Mouse (Mus musculus) kidney, adult 2 months (tissue): ENCODE data around the gene Ten1. TPM values are rescaled to one million over a fixed set of nuclear protein-coding genes. Genes with fewer than 3 reads are reported as not detected.

Experiments used
- DNase-seq: peaks from one replicate; pipeline ENCODE4 v3.0.0; 2021
- H3K27ac ChIP-seq: fragments of 200-500 bp; 2 replicates; pipeline ENCODE4 v1.5.1; 2012; ENCODE audit warnings: low read depth, low read length, control low read depth, inconsistent platforms; ENCODE audit not compliant: insufficient read depth
- H3K27me3 ChIP-seq: fragments of 200-500 bp; replicated peaks from 2 replicates; pipeline ENCODE4 v1.6.1; 2012; ENCODE audit warnings: mild to moderate bottlenecking, moderate library complexity, low read length, inconsistent platforms; ENCODE audit not compliant: control insufficient read depth, insufficient read depth
- H3K36me3 ChIP-seq: fragments of 200-500 bp; 2 replicates; pipeline ENCODE4 v1.6.1; 2012; ENCODE audit warnings: mild to moderate bottlenecking, moderate library complexity, low read length, inconsistent platforms; ENCODE audit not compliant: control insufficient read depth, insufficient read depth
- H3K4me1 ChIP-seq: fragments of 200-500 bp; 2 replicates; pipeline ENCODE4 v1.6.1; 2011; ENCODE audit warnings: low read length; ENCODE audit not compliant: control insufficient read depth, insufficient read depth
- H3K4me3 ChIP-seq: fragments of 200-500 bp; 2 replicates; pipeline ENCODE4 v1.5.1; 2011; ENCODE audit warnings: mild to moderate bottlenecking, low read depth, low read length, control low read depth; ENCODE audit not compliant: insufficient read depth
- CTCF ChIP-seq: fragments of 200-500 bp; conservative IDR thresholded peaks from 2 replicates; pipeline ENCODE4 v1.5.1; 2011; ENCODE audit warnings: low read depth, mild to moderate bottlenecking, control low read depth, low read length, moderate library complexity, mixed read lengths; ENCODE audit not compliant: insufficient read depth, insufficient read length
- POLR2A ChIP-seq: fragments of 200-500 bp; IDR thresholded peaks from one replicate; pipeline ENCODE4 v1.6.1; 2011; ENCODE audit warnings: low read depth, low read length, control low read depth
- WGBS: fragments of 180-500 bp; shearing (Covaris S2); methylation state at CpG from one replicate; pipeline ENCODE4 v1.1.7; 2018; 5-methylcytosine and 5-hydroxymethylcytosine counted together
- polyA plus RNA-seq: library from polyadenylated mRNA; depleted of rRNA; stranded (reverse); fragments of >200 nt; gene quantifications from 2 replicates; pipeline ENCODE4 v1.2.3, GENCODE M21; 2012; rRNA removed

Gene Ten1
- polyA plus RNA-seq, result 20.1 and 21.0 TPM in 2 replicates

DNA sequence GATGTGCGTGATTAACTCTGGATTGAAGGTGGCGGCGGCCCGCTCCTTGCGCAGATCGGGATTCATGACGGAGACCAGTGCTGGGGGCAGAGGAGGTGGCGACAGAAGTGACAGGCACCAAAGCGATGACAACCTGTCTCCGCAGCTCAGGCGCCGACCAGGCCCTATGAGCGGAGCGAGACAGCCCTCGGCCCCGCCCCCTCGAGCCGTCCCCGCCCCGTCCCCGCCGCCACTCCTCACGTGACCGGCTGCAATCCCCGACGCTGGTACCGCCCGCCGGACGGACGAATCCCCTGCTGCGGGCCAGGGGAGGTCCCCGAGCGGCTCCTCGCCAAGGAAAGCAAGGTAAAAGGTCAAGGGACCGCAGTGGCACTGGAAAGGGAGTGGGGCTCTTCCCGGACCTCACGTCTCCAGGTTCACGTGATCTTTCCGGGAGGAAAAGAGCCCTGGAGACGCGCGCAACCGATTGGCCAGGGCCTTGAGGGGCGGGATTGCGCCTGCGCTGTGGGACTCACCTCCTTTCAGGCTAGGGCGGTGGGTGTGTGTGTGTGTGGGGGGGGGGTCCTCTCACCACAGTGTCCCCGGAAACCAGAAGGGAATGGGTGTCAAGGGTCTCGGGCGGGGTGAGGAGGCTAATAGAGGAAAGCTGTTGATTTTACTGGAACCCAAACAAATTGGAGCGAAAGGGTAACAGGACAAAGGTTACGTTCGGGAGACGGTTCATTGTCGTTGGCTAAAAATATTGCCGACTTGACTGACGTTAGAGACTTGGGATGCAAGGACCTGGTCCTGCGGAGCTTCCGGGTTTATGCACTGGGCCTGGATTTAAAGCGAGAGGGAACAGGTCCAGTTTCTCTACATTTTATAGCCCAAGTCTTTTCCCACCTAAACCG is at the start of gene Ten1, which contains the start of gene Acox1:
Ten1 (plus strand) TSS at position 217 of the 893 bp plus-strand sequence.
Acox1 (minus strand) TSS at position 407 of the 893 bp plus-strand sequence.
- WGBS, result under 1% methylated on average over 62 of the region's 62 CpGs
- Histone ChIP-seq H3K36me3 (no peaks in the 10 kb centered on the region; the same call in 1 of the 2 replicates), H3K27ac (peak within 1 kb of the TSS; percentile 94), H3K4me1 (peaks cover 11% of the 10 kb centered on the region; the same call in 1 of the 2 replicates), H3K4me3 (peak within 1 kb of the TSS; percentile 76), H3K27me3 (no peaks in the 10 kb centered on the region)
- peak; percentile 99 for DNase-seq
- peak; percentile 98 for TF ChIP-seq POLR2A
- TF ChIP-seq CTCF, result no peak

DNA sequence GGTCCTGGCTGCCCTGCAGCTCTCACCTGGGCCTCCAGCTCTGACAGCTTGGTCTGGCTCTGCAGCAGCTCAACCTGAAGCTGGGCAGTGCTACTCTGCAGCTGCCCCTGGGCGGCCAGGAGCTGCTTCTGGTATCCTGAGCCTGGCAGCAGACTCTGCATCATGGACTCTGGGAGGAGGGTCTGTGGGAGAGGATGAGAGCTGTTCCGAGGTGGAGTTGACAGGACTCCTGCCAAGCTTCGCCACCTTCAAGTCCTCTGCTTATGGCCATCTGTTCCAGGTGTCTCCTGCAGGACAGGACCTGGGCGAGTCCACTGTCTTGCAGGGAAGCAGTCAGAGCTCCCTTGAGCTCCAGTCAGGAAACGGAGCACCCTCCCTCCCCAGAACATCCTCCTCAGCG is 49.3 kb upstream of the Ten1 start:
- no peaks in the 10 kb centered on the region; the same call in 1 of the 2 replicates for H3K36me3 ChIP-seq
- H3K4me1 ChIP-seq, result peaks cover 11% of the 10 kb centered on the region
- H3K27me3 ChIP-seq, result no peaks in the 10 kb centered on the region
- no peak overlapping the region for H3K27ac ChIP-seq
- DNase-seq, result no peak
- WGBS, result 91% methylated on average over 6 of the region's 6 CpGs
- no peak for TF ChIP-seq CTCF
- TF ChIP-seq POLR2A, result no peak
- H3K4me3 ChIP-seq, result no peak overlapping the region

DNA sequence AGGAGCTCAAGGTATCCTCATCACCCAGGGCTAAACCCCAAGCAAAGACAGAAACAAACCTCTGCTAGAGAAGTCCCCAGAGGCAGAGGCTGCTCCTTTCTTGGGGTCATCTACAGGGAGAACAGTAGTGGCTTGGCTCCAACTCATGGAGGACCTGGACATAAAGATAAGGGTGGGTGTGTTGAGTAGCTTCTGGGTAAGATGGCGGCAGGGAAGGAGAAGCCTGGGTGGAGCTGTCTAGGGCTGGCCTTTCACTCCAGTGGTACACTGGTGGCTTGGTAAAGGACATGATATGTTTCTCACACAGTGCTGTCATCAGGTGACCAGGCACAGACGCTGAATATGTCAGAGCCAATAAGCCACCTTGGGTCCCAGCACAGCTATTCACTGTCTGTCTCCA is 47.7 kb upstream of the Ten1 start:
- Histone ChIP-seq H3K27me3 (no peaks in the 10 kb centered on the region), H3K4me1 (peaks cover 6% of the 10 kb centered on the region), H3K36me3 (no peaks in the 10 kb centered on the region; the same call in 1 of the 2 replicates), H3K27ac (no peak overlapping the region), H3K4me3 (no peak overlapping the region)
- TF ChIP-seq CTCF (no peak), POLR2A (no peak)
- DNase-seq, result no peak
- 98% methylated on average over 2 of the region's 2 CpGs for WGBS

DNA sequence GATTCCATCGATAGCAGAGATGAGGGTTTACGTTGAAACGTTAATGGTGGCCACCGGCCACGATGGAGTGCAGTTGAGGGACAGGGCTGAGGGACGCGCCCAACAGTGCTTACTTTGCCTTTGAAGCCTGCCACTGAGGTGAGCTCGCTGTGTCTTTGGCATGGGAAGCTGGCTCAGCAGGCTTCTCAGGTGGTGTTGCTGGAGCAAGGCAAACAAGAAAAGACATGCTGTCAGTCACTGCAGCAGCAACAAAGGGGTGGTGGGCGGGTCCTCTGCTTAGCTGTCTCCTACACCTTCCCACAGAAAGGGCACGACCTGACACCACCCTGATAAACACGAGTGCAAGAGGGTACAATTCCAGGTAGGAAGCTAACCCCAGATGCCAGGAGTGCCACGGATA is 37.3 kb upstream of the Ten1 start:
- Histone ChIP-seq H3K27me3 (no peaks in the 10 kb centered on the region), H3K4me3 (no peak overlapping the region), H3K36me3 (no peaks in the 10 kb centered on the region), H3K4me1 (peaks cover 8% of the 10 kb centered on the region; the same call in 1 of the 2 replicates), H3K27ac (no peak overlapping the region)
- no peak for DNase-seq
- no peak for TF ChIP-seq CTCF
- TF ChIP-seq POLR2A, result no peak
- 80% methylated on average over 12 of the region's 12 CpGs for WGBS

DNA sequence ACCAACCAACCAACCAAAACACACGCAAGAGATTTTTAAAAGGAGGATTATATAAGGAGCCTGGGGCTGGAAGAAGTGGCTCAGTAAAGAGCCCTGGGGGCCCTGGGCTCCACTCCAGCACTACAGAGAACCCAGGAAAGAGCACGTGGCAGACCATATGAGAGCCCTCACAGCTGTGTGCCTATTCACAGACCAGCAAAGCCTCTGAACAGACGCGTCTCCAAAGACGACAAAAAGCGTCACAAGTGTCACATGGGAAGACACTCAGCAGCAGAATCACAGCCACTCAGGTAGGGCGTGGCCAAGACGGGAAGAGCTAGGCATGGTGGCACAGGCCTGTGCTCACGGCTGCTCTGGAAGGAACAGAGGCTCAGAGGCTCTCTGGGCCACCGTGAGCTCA is 36.5 kb upstream of the Ten1 start:
- DNase-seq, result no peak
- WGBS, result 84% methylated on average over 10 of the region's 10 CpGs
- Histone ChIP-seq H3K36me3 (no peaks in the 10 kb centered on the region), H3K27me3 (no peaks in the 10 kb centered on the region), H3K27ac (no peak overlapping the region), H3K4me3 (no peak overlapping the region), H3K4me1 (peaks cover 8% of the 10 kb centered on the region; the same call in 1 of the 2 replicates)
- TF ChIP-seq CTCF (no peak), POLR2A (no peak)

DNA sequence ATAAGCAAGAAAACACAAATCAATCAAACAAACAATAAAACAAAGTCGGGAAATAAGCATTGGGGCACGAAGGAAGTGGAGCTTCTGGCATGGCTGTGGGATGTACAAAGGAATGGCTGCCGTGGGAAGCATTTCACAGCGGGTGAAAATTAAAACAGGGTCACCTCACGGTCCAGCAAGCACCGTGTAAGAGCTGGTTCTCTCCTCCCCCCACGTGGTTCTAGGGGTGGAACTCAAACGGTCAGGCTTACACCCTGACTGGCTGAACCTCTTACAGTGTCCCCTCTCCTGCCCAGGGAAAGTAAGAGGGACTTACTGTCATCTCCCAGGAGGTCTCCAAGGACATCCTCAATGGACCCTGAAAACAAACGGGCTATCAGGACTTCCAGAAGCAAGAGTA is 35.7 kb upstream of the Ten1 start:
- WGBS, result 16% methylated on average over 9 of the region's 9 CpGs
- no peaks in the 10 kb centered on the region for H3K27me3 ChIP-seq
- H3K27ac ChIP-seq, result no peak overlapping the region
- H3K4me3 ChIP-seq, result no peak overlapping the region
- TF ChIP-seq POLR2A, result no peak
- TF ChIP-seq CTCF, result no peak
- peaks cover 8% of the 10 kb centered on the region; the same call in 1 of the 2 replicates for H3K4me1 ChIP-seq
- peak; percentile 74 for DNase-seq
- no peaks in the 10 kb centered on the region for H3K36me3 ChIP-seq

DNA sequence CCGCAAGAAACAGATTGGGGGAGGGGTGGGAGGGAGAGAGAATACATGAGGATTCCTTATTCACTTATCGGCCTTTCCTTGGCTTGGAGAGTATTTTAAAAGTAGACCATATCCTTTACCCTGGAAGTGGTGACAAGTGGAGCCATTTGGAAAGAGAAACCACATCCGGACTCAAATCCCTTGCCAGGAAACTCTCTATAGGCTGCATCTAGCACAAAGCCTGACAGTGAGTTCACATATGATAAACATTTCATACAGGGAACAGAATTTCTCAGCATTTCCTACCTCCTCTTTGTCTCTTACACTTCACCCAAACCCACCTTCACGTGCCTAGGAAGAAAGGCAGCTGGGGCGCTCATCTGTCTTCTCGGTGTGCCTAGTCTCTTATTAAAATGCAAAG is 31.4 kb upstream of the Ten1 start:
- Histone ChIP-seq H3K36me3 (0 out of 2 replicates have a peak, but pooled peaks cover under 1% of the 10 kb centered on the region), H3K4me3 (peak overlapping the region; percentile 87), H3K4me1 (peaks cover 21% of the 10 kb centered on the region; the same call in 1 of the 2 replicates), H3K27me3 (no peaks in the 10 kb centered on the region), H3K27ac (peak overlapping the region; percentile 61; the same call in 1 of the 2 replicates)
- WGBS, result 20% methylated on average over 6 of the region's 6 CpGs
- no peak for TF ChIP-seq CTCF
- no peak for TF ChIP-seq POLR2A
- peak; percentile 29 for DNase-seq
